Mouse (Mus musculus): ENCODE results near the gene Zdhhc22. TPM values are rescaled to one million over a fixed set of nuclear protein-coding genes. Genes with fewer than 3 reads are reported as not detected.

Zdhhc22 gene
- total RNA-seq (2021): not detected
- long read RNA-seq, experiment 1: 0 reads
- long read RNA-seq, experiment 2: 0 reads

DNA sequence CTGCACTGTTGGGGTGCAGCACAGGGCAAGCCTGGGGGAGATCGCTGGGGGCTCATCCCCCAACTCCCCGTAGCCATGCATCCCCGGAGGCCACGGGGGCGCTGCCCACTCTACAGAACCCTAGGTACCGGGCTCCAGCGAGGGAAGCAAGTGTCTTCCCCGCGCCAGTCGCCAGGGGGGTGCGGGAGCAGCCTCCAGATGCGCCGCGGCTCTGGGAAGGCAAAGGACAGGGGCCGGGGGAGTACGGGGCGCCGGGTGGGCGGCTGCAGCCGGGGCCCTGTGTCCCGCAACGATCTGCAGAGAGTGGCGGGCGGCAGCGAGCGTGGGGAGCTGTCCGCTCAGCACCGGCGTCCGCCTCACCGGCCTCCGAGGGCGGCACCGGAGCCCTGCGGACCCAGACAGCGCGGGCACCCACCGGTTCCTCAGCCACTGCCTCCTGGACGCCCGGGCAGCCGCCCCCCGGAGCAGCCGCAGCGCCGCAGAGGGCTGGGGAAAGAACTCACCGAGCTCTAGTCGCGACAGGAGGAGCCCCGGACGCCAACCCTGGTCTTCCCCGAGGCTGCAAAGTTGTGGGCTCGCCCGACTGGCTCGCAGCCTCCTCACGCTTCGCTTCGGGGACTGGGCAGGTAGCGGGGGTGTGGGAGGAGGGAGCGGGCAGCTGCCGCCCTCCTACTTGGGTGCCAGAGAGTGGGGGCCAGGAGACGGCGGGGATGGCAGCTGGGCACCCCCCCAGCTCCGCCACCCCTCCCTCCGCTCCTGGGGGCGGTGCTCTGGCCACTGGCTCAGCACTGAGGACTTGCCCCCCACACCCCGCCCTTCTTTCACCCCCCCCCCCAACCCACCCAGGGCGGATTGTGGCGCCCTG is at the start of gene Zdhhc22:
Zdhhc22 (minus strand) TSS at position 541 of the 865 bp plus-strand sequence.
- DNase-seq: peak; percentile 26
- intact Hi-C loops (cut with DNase I; ENCODE audit: low total_unique reads): no loop called here

DNA sequence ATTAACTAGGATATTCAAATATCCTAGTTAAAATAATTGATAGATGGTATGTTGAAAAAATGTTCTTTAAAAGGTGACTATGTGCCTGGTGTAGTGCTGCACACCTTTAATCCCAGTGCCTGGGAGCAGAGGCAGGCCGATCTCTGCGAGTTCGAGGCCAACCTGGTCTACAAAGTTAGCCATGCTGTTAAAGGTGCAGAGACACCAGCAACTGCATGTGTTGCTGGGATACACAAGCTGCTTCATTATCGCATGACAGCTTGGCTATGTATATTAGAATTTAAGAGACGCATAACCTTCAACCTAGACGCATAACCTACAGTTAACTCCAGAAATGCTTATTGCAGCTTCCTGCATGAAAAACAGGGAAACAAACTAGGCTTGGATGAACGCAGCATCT is 46.4 kb upstream of the Zdhhc22 start:
- intact Hi-C loops (cut with DNase I; ENCODE audit: low total_unique reads): no loop called here
- no peak for DNase-seq

DNA sequence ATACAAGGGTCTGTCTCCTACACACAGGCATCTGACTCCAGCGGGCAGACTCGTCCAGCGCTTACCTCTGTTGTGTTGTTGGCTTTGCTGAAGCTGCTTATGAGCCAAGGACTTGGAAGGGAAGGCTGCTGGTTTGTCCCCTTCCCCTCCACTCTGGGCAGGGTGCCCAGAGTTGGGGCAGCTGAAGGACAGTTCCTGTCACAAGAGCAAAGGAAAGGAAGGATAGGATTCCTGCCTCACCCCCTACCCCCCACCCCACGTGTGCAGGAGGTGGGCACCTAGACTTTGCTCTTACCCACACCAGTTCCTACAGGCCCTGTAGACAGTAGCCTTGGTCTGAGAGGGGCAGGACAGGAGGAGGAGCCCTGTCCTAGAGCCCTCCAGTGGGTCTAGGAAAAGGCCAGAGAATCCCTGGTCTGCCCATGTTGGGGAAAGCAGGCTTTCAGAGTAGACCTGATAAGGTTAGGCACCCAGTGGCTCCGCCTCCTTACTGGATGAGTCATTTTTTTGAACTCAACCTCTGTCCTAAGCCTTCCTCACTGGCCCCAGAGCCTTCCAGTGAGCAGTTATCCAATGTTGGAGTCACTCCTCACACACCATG is 41.0 kb upstream of the Zdhhc22 start:
- no peak for DNase-seq
- intact Hi-C loops (cut with DNase I; ENCODE audit: low total_unique reads): no loop called here

DNA sequence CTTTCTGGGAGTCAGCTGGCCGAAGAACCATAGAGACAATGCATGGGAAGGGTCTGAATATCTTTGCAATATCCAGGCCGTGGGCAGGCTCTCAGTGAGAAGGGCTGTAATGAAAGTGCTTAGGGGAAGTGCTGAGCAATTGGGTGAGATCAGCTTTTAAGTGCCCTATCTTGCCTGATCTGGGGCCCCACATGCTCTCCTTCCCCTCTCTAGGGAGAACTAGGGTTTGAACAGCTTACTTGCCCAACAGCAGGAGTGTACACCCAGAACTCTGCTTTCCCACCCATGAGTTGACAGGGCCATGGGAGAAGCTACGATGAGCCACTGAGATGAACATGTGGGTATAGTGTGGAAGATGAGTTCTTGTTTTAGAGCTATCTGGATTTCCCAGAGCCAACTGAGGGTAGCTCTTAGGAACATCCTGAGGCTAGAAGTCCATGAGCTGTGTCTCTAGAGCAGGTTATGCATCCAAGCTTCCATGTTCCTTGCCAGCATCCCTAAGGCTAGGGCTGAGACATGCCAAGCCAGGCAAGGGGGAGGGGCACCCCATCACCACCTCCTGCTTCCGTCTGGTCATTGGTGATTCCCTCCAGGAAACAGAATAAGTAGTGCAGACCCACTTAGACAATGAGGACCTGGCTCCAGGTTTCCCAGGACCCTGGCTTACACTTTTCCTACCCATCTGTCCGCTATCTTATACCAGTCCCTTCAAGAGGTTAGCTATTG is 39.2 kb upstream of the Zdhhc22 start:
- intact Hi-C loops (cut with DNase I; ENCODE audit: low total_unique reads): no loop called here
- no peak for DNase-seq

DNA sequence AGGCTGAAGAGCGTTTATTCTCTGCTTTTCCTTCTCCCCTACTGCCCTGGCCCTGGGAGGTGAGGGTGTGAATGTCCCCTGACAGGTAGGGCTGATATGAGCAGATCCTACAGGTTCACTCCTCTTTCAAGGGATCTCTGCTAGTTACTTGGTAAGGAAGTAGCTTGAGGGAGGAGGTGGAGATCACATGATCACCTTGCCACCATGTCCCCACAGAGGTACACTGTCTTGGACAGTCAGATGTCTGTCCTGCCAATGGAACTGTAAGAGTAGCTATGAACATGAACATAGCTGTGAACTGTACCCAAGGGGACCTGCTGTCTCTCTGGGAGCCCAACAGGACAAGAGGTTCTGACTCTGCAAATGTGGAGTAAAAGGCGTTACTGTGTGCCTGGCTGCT is 37.8 kb upstream of the Zdhhc22 start:
- intact Hi-C loops (cut with DNase I; ENCODE audit: low total_unique reads): no loop called here
- DNase-seq: no peak

DNA sequence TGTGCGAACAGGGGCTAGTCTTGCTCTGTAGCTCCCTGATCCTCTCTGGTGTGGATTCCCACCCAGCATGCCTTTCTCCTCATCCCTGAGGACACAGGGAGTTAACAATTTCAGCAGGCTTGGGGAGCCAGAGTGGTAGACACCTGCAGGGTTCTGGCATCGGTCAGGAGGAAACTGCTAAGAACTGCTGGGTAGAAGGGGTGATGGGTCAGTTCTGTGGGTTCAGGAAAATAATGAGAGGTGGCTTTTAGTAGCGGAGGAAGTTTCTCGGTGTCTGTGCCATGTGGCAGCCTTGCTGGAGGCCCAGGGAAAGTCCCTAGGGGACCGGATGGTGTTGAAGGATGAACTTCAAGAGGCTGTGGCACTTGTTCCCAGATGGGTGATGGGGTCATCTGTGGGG is 37.2 kb upstream of the Zdhhc22 start:
- intact Hi-C loops (cut with DNase I; ENCODE audit: low total_unique reads): no loop called here
- DNase-seq: no peak

DNA sequence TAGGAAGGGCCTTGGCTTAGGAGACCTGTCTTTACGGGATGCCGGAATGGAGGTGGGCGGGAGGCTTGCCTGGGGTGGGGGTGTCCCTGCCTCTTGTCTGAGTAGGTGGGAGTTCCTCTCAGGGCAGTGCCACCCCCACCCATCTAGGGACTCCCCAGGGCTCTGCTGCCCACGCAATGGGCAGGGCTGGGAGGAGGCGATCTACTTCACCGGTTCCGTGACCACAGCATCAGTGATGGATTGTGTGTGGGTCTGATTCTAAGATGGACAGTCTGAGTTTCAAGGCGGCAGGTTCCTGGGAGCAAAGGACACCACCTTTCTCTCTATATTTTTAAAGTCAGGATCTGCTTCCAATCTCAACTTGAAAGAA is 36.6 kb upstream of the Zdhhc22 start:
- intact Hi-C loops (cut with DNase I; ENCODE audit: low total_unique reads): no loop called here
- no peak for DNase-seq

DNA sequence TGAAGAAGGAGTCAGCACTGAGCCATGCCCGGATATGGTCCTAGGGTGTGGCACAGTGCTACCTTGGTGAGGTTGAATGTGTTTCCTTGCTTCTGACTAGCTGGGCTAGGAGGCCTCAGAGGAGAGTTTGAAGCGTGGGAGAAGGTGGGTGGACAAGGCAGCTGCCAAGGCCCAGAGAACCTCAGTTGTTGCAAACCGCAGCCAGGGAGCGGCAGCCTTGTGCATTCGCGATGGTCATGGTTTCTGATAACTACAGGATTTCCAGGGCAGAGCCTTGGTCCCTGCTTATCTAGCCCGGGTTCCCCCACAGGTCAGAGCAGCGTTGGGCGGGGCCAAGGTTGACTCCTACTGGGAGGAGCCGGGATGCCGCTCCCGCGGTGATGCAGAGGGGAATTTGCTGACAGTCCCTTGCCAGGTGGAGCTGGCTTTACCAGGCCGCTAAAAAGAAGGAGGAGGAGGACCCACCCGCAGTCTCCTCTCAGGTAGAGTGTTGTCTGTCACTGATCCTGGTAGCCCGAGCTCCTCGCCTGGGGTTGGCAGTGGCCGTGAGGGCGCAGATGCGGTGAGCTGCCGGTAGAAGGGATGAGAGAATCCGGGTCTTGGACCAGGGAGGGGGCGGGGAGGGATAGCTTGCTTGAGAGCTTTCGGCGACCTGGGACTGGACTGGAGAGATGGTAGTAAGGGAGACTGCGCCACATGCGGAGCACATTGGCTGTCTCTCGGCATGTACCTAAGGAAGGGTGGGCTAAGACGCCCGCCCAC is 36.1 kb upstream of the Zdhhc22 start:
- no peak for DNase-seq
- intact Hi-C loops (cut with DNase I; ENCODE audit: low total_unique reads): no loop called here

DNA sequence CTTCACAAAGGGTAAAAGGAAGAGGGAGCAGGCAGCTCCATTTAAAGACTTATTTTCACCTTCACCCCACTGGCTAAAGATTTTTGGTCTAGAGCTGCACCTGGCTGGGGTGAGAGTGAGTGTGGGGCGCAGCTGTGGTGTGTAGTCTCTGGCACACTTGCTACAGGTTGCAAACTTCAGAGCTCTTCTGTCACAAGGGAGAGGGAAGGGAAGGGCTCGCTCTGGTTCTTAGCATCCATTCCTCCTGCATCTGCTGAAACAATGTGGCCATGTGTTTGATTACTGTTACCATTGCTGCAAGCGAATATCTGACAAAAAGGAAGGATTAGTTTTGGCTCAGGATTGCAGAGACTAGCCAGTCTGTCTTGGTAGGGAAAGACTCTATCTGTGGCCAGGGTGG is 33.2 kb upstream of the Zdhhc22 start:
- DNase-seq: no peak
- intact Hi-C loops (cut with DNase I; ENCODE audit: low total_unique reads): no loop called here

DNA sequence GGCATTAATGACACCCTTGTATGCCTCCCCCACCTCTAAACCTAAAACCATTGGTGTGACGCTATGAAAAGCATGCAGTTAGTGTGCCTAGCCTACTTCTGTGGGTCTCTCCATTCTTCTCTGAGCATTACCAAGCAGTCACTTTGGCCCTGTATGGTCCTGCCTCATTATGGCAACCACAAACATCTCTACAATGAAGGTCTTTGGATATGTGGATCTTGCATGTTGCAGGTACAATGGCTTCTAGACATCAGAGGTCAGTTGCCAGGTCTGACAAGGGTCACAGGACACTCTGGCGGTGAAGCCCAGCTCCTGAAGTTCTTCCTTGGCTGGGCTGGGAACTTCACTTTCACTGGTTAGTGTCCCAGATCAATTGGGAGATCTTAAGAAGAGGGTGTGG is 31.8 kb upstream of the Zdhhc22 start:
- DNase-seq: no peak
- intact Hi-C loops (cut with DNase I; ENCODE audit: low total_unique reads): no loop called here

DNA sequence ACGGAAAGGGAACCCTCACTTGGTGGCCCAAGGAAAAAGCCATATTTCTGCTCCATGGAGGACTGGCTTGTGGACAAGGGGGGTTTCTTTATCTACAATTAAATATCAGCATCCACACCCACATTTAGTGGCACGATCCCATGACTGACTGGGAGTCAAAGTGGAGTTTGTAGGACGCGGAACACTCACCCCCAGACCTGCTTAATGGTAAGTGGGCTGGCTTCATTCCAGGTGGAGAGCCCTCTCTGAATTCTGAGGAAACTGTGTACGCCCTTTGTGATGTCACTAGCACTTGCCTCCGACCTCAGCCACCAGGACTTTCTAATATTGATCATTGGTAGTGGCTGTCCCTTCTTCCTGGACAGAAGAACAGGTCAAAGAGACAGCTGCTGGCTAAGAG is 30.8 kb upstream of the Zdhhc22 start, which contains the start of gene Tmem63c:
Tmem63c (plus strand) TSS at position 301 of the 400 bp plus-strand sequence.
- intact Hi-C loops (cut with DNase I; ENCODE audit: low total_unique reads): no loop called here
- DNase-seq: no peak

DNA sequence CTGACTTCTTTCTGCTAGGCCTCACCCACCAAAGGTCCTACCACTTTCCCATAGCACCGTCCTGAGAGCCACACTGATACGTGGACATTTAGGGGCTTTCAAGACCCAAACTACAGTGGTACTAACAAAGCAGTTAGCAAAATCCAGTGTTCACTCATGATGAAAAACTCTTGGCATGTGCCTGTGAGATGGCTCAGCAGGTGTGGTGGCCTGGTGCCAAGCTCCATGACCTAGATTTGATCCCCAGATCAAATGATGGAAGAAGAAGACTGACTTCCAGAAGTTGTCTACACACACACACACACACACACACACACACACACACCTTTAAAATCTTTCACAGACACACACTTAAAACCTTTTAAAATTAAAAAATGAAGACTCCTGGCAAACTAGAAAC is 28.5 kb upstream of the Zdhhc22 start:
- intact Hi-C loops (cut with DNase I; ENCODE audit: low total_unique reads): no loop called here
- DNase-seq: no peak

DNA sequence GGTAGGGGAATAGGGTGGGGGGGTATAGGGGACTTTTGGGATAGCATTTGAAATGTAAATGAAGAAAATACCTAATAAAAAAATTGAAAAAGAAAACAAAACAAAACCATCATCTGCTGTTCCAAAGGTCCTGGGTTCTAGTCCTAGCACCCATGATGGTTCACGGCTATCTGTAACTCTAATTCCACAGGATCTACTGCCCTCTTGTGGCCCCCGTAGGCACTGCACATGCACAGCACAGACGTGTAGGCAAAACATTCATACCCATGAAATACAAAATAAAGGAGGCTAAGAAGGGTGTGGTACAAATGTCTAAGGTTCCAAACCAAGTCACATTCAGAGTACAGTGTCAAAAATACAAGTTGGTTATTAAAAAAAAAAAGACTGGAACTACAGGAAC is 26.8 kb upstream of the Zdhhc22 start:
- DNase-seq: no peak
- intact Hi-C loops (cut with DNase I; ENCODE audit: low total_unique reads): no loop called here

DNA sequence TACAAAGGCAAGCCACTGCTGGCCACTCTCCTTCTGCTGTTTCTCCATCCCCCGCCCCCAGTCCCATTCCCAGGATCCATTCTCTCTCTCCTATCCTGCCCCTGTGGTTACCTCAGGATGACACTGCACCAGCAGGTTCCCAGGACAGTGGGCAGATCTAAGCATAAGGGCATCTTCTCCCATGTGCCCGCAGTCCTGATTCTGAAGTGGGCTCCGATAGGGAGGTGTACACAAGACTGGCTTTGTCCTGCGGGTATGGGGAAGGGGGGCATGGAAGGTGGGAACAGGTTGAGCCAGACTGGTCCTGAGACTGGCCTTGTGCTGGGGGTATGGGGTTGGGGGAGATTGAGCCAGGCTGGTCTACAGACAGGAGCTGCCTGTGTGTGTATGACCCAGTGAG is 14.4 kb upstream of the Zdhhc22 start:
- DNase-seq: no peak
- intact Hi-C loops (cut with DNase I; ENCODE audit: low total_unique reads): loop anchor here (5.0 kb wide), 1 partner anchor 53 kb away; no protein-coding TSS in a partner anchor

DNA sequence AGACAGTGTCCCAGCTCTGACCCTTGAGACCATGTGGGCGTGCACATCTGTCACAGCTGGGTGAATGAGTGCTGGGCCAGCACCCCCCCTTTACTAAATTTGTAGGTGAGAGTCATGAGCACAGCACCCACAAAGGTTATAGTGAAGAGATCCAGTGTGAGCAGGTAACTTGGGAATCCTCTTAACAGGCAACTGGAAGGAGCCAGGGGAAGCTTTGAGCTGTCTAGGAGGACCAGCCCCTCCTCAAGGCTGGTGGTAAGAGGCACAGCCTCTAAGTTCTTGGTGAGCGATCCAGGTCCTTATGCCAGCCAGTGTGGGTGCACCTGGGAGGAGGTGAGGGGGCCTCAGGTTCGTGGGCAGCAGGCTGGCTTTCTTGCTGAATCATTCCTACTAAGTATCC is 13.4 kb upstream of the Zdhhc22 start:
- intact Hi-C loops (cut with DNase I; ENCODE audit: low total_unique reads): loop anchor here (5.0 kb wide), 1 partner anchor 54 kb away; no protein-coding TSS in a partner anchor
- DNase-seq: no peak

DNA sequence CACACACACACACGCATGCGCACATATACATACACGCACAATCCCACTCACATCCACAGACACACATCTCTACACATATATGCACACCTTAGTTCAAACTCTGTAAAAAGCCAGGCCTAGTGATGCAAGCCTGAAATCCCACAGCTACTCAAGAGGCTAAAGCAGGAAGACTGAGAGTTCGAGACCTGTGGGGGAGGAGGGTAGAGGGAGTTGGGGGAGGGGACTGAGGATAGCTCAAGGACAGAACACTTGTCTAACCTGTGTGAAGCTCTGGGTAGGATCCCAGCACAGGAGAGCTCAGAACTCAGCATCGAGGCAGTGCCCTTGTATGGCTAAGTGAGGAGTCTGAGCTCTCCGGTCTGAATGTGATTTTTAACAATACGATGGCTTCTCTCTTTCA is 12.6 kb upstream of the Zdhhc22 start:
- no peak for DNase-seq
- intact Hi-C loops (cut with DNase I; ENCODE audit: low total_unique reads): loop anchor here (5.0 kb wide), 1 partner anchor 54 kb away; no protein-coding TSS in a partner anchor

DNA sequence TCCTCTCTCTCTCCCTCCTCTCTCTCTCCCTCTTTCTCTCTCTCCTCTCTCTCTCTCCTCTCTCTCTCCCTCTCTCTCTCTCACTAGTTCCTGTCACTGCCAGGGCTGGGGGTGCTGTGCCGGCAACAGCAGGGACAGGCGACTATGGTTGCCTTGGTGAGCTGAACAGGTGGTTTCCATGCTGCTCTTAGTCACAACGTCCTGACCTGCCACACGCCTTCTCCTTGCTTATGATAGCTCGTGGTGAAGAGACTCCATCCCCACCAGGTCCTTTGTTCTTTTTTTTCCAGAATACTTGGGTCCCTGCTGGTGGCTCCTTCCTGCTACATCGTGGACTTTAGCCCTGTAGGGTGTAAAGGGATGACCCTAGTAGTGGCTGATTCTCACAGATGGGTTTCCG is 12.0 kb upstream of the Zdhhc22 start:
- intact Hi-C loops (cut with DNase I; ENCODE audit: low total_unique reads): loop anchor here (5.0 kb wide), 1 partner anchor 55 kb away; no protein-coding TSS in a partner anchor

DNA sequence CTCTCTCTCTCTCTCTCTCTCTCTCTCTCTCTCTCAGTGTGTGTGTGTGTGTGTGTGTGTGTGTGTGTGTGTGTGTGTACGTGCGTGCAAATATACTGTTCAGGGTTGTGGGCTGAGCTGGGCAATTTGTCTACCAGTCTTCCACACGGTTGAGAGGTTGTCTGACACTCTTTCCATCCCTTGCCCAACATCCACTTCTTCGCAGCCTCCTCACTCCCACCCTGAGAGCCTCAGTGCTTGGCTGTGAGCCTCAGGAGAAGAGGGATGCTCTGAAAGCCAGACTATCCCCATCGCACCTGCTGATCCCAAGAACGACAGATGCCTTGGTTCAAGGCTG is 10.6 kb upstream of the Zdhhc22 start:
- intact Hi-C loops (cut with DNase I; ENCODE audit: low total_unique reads): loop anchor here (5.0 kb wide), 1 partner anchor 56 kb away; no protein-coding TSS in a partner anchor
- DNase-seq: no peak

More for the DNA sequence above, 12.0 kb upstream of the Zdhhc22 start:
- no peak for DNase-seq

DNA sequence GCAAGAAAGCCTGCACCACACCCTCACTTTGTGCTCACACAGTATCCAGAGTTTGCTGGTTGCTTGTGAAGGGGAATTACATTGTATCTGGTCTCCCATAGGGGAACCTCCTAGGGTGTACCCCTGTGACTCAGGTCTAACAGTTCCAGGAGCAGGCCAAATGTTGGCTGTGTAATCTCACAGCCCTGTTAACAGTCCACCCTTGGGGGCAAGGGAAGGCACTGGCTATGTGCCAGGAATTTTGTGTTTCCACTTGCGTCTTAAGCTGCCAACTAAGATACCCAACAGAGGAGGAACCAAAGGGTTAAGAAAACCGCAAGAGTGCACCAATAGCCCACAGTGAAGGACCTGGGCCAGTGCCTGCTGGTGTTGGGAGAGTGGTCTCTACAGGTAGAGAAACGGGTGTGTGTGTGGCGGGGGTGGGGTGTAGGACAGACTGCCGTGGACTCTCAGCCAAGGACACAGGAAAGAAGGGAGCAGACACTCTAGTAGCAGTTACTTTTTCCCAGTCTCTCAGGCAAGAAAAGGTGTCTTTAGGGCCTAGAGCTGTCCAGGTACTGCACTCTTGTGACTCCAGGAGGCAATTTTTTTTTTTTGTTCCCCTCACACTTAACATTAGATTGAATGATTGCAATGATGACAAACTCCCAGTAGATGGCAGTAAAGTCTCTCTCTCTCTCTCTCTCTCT is 10.1 kb upstream of the Zdhhc22 start:
- intact Hi-C loops (cut with DNase I; ENCODE audit: low total_unique reads): loop anchor here (5.0 kb wide), 1 partner anchor 57 kb away; no protein-coding TSS in a partner anchor

More for the DNA sequence above, 10.1 kb upstream of the Zdhhc22 start:
- no peak for DNase-seq
